Mouse (Mus musculus) CD4-positive naive resting alpha-beta T cell, adult 57 days (primary cell): ENCODE data around the gene Slc25a43. TPM values are rescaled to one million over a fixed set of nuclear protein-coding genes. Genes with fewer than 3 reads are reported as not detected.

Experiments
- total RNA-seq: library from RNA; stranded (reverse); gene quantifications from one replicate; pipeline ENCODE4 v1.2.4, GENCODE M21; 2023

Gene Slc25a43
- not detected for total RNA-seq

DNA sequence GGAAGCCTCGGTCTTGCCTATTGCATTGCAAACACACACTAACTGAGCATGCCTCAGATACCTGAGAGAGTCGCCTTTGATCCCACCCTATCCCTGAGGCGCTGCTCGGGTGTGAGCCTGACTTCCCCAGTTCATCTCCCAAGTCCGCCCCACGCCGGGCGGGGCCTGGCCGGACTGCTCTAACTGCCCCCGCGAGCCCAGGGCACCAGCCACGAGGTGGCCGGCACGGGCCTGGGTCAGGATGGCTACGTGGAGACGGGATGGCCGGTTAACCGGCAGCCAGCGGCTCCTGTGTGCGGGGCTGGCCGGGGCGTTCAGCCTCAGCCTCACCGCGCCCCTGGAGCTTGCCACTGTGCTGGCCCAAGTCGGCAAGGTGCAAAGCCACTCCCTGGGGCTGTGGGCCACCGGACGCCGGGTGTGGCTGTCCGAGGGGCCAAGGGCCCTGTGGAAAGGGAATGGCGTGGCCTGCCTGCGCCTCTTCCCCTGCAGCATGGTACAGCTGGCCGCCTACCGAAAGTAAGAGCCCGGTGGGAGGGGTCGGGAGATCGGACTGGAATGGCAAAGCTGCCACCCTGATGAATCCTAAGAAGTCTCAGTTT, at the start of gene Slc25a43:
Gene Slc25a43, plus strand, starts transcription at position 157 of the 599 bp plus-strand sequence.

DNA sequence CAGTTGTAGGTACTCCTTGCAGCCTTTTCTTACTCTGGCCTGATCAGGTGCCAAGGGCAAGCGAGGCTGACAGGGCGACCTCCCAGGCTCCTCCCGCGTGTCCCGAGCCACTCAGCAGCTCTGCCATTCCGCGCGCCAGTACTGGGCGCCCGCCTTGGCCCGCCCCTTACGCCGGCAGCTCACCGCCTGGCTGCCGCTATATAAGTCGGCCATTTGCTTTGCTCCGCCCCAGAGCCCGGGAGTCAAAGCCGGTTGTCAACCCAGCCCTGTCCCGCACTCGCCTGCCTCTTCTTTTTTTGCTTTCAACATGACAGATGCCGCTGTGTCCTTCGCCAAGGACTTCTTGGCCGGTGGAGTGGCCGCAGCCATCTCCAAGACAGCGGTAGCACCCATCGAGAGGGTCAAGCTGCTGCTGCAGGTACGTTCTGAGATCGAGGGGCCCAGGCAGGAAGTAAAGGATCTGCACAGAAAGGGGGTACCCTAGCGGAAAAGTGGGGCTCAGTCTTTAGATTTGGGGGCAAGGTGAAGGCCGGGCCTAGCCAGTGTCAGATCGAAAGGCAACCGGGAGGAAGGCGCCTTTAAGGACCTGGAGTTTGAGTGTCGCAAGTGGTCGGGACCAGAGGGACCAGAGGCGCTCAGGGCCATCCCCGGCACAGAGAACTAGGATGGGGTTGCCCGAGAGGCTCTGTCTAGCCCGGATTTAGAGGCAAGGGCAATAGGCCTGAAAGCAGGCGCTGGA, 52.1 kb downstream of the Slc25a43 start, which contains the start of gene Slc25a5:
Gene Slc25a5, plus strand, starts transcription at position 228 of the 739 bp plus-strand sequence.

Other genes with a start within 250 kb of the Slc25a43 start
- 54.6 TPM for gene Pgrmc1, start 145.5 kb upstream of the Slc25a43 start, total RNA-seq
- 3.8 TPM for gene Akap17b, start 98.3 kb upstream of the Slc25a43 start, total RNA-seq
- 326 TPM for gene Slc25a5, start 52.0 kb downstream of the Slc25a43 start, total RNA-seq
- 71.5 TPM for gene Ube2a, start 130.2 kb downstream of the Slc25a43 start, total RNA-seq
- 33.4 TPM for gene C330007P06Rik, start 130.5 kb downstream of the Slc25a43 start, total RNA-seq
- gene Nkrf, start 159.2 kb downstream of the Slc25a43 start, total RNA-seq, result 15.8 TPM
- 151 TPM for gene Sept6, start 248.1 kb downstream of the Slc25a43 start, total RNA-seq